Mouse (Mus musculus) heart, adult 2 months (tissue): ENCODE data around the gene Uqcc1.

ENCODE experiments used
- CTCF ChIP-seq: fragments of 200-600 bp; IDR thresholded peaks from 2 replicates; pipeline ENCODE4 v1.8.1; 2022; ENCODE audit warnings: antibody characterized with exemption, mild to moderate bottlenecking, moderate library complexity
- POLR2A ChIP-seq: fragments of 200-500 bp; IDR thresholded peaks from 2 replicates; pipeline ENCODE4 v1.6.1; 2011; ENCODE audit warnings: mild to moderate bottlenecking, low read depth, low read length, control low read depth; ENCODE audit not compliant: insufficient read depth

DNA sequence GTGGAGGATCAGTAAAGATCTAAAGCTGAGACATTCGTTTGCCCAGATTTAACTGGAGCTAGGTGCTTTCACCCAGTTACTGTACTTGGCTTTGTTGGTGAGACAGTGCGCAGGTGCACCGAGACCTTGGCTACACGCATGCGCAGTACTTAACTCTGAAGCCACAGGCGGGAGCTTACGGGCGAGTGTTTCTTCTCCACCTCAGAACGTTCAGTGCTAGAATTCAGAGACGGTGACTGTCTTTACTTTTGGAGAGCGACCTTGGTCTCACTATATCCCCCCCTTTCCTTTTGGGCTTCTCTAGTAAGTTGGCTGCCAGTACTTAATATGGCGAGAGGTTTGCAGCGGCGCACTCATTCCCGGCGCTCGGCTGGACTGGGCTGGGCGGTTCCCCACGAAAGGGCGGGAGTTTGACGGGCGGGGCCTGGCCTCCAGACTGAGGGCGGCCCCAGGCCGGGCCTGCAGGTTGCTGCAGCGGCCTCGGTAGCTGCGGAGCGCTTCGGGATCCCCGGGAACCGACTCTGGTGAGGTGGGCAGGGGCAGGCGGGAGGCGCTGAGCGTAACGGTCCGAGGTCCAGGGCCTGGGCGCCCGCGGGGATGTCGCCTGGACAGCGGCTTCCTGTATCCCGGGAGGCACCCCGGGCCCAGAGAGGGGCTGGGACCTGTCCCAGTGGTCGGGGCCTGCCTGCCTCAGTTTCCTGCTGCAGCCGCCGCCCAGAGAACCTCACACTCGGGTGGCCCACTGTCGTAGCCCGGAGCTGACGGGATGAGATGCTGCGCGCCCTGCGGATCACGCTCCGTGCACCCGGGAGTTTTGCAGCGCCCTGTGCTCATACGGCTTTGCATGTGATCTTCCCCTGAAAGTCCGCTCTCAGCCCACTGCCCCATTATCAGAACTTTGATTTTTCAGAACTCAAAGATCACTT, 26.3 kb upstream of the Uqcc1 start, which contains the start of gene Cep250:
- 0 out of 2 replicates have a peak, but pooled peaks have one; percentile 12 for TF ChIP-seq CTCF
- peak; percentile 77 for TF ChIP-seq POLR2A
